Mouse (Mus musculus): ENCODE results near the gene Per1. TPM values are rescaled to one million over a fixed set of nuclear protein-coding genes. Genes with fewer than 3 reads are reported as not detected.

Per1 gene
- polyA plus RNA-seq, 1 experiment: 13.9 TPM

GRCm38 (mm10) chr11:69116843-69117242 lies 21.8 kb downstream of the Per1 start:
- peaks cover 5% of the 10 kb centered on the region for H3K4me1 ChIP-seq (ENCODE audit: control insufficient read depth, insufficient read depth, insufficient read length, low read length)
- no peaks in the 10 kb centered on the region for H3K36me3 ChIP-seq (ENCODE audit: control insufficient read depth, insufficient read depth, low read length)
- no peaks in the 10 kb centered on the region for H3K27me3 ChIP-seq (ENCODE audit: control insufficient read depth, insufficient read depth, low read length)
- no peak overlapping the region for H3K27ac ChIP-seq (ENCODE audit: insufficient read depth, low read depth, low read length)
- H3K4me3 ChIP-seq (ENCODE audit: low read depth, low read length): no peak overlapping the region
- no peak for TF ChIP-seq POLR2A (IDR thresholded peaks at IDR 0.05; ENCODE audit: low read depth, low read length)
- WGBS: 73% methylated on average over 5 of the region's 5 CpGs

- peaks cover 5% of the 10 kb centered on the region for H3K4me1 ChIP-seq (ENCODE audit: control insufficient read depth, insufficient read depth, insufficient read length, low read length)
- TF ChIP-seq POLR2A (IDR thresholded peaks at IDR 0.05; ENCODE audit: low read depth, low read length) (0 out of 2 replicates have a peak, but pooled peaks have one; percentile 37), CTCF (IDR thresholded peaks at IDR 0.05; ENCODE audit: extremely low read depth, insufficient read length, insufficient replicate concordance, low read depth, low read length) (no peak)
- WGBS: under 1% methylated on average over 45 of the region's 45 CpGs
- no peaks in the 10 kb centered on the region for H3K36me3 ChIP-seq (ENCODE audit: control insufficient read depth, insufficient read depth, low read length)
- H3K27ac ChIP-seq (ENCODE audit: insufficient read depth, low read depth, low read length): peak overlapping the region; percentile 77
- no peaks in the 10 kb centered on the region for H3K27me3 ChIP-seq (ENCODE audit: control insufficient read depth, insufficient read depth, low read length)
- peak overlapping the region; percentile 72 for H3K4me3 ChIP-seq (ENCODE audit: low read depth, low read length)
Measured at GRCm38 (mm10) chr11:69117737-69118695, 23.0 kb downstream of the Per1 start.

GRCm38 (mm10) chr11:69118765-69119164 lies 23.7 kb downstream of the Per1 start:
- 4% methylated on average over 15 of the region's 15 CpGs for WGBS
- Histone ChIP-seq H3K4me1 (ENCODE audit: control insufficient read depth, insufficient read depth, insufficient read length, low read length) (peaks cover 5% of the 10 kb centered on the region), H3K27me3 (ENCODE audit: control insufficient read depth, insufficient read depth, low read length) (no peaks in the 10 kb centered on the region), H3K4me3 (ENCODE audit: low read depth, low read length) (peak overlapping the region; percentile 72), H3K36me3 (ENCODE audit: control insufficient read depth, insufficient read depth, low read length) (no peaks in the 10 kb centered on the region), H3K27ac (ENCODE audit: insufficient read depth, low read depth, low read length) (0 out of 2 replicates have a peak overlapping the region, but pooled peaks have one; percentile 77)
- no peak for TF ChIP-seq POLR2A (IDR thresholded peaks at IDR 0.05; ENCODE audit: low read depth, low read length)
- TF ChIP-seq CTCF (IDR thresholded peaks at IDR 0.05; ENCODE audit: extremely low read depth, insufficient read length, insufficient replicate concordance, low read depth, low read length): no peak

GRCm38 (mm10) chr11:69119446-69120155 lies 24.6 kb downstream of the Per1 start:
- Histone ChIP-seq H3K4me3 (ENCODE audit: low read depth, low read length) (no peak overlapping the region), H3K4me1 (ENCODE audit: control insufficient read depth, insufficient read depth, insufficient read length, low read length) (peaks cover 5% of the 10 kb centered on the region), H3K36me3 (ENCODE audit: control insufficient read depth, insufficient read depth, low read length) (no peaks in the 10 kb centered on the region), H3K27ac (ENCODE audit: insufficient read depth, low read depth, low read length) (no peak overlapping the region), H3K27me3 (ENCODE audit: control insufficient read depth, insufficient read depth, low read length) (no peaks in the 10 kb centered on the region)
- 85% methylated on average over 14 of the region's 14 CpGs for WGBS
- TF ChIP-seq POLR2A (IDR thresholded peaks at IDR 0.05; ENCODE audit: low read depth, low read length): no peak
- TF ChIP-seq CTCF (IDR thresholded peaks at IDR 0.05; ENCODE audit: extremely low read depth, insufficient read length, insufficient replicate concordance, low read depth, low read length): no peak

- H3K27me3 ChIP-seq (ENCODE audit: control insufficient read depth, insufficient read depth, low read length): no peaks in the 10 kb centered on the region
- H3K36me3 ChIP-seq (ENCODE audit: control insufficient read depth, insufficient read depth, low read length): no peaks in the 10 kb centered on the region
- TF ChIP-seq CTCF (IDR thresholded peaks at IDR 0.05; ENCODE audit: extremely low read depth, insufficient read length, insufficient replicate concordance, low read depth, low read length): no peak
- TF ChIP-seq POLR2A (IDR thresholded peaks at IDR 0.05; ENCODE audit: low read depth, low read length): no peak
- WGBS: 23% methylated on average over 27 of the region's 27 CpGs
- H3K4me1 ChIP-seq (ENCODE audit: control insufficient read depth, insufficient read depth, insufficient read length, low read length): peaks cover 5% of the 10 kb centered on the region
- peak within 1 kb of the TSS; percentile 63 for H3K4me3 ChIP-seq (ENCODE audit: low read depth, low read length)
- H3K27ac ChIP-seq (ENCODE audit: insufficient read depth, low read depth, low read length): no peak within 1 kb of the TSS
Measured at GRCm38 (mm10) chr11:69120221-69121000, 25.4 kb downstream of the Per1 start, which contains the start of gene Hes7. TSS of gene Hes7 (plus strand) at chr11:69120404.

GRCm38 (mm10) chr11:69121001-69121740 lies 26.2 kb downstream of the Per1 start:
- Histone ChIP-seq H3K4me3 (ENCODE audit: low read depth, low read length) (peak overlapping the region; percentile 63), H3K27me3 (ENCODE audit: control insufficient read depth, insufficient read depth, low read length) (no peaks in the 10 kb centered on the region), H3K36me3 (ENCODE audit: control insufficient read depth, insufficient read depth, low read length) (no peaks in the 10 kb centered on the region), H3K4me1 (ENCODE audit: control insufficient read depth, insufficient read depth, insufficient read length, low read length) (peaks cover 5% of the 10 kb centered on the region), H3K27ac (ENCODE audit: insufficient read depth, low read depth, low read length) (no peak overlapping the region)
- TF ChIP-seq CTCF (IDR thresholded peaks at IDR 0.05; ENCODE audit: extremely low read depth, insufficient read length, insufficient replicate concordance, low read depth, low read length) (no peak), POLR2A (IDR thresholded peaks at IDR 0.05; ENCODE audit: low read depth, low read length) (no peak)
- WGBS: 2% methylated on average over 33 of the region's 33 CpGs

Data from small intestine, adult 2 months (tissue).